Mouse (Mus musculus): ENCODE measurements around the gene Plekhs1.

GRCm38 (mm10) chr19:56459154-56460050, 2.0 kb upstream of the Plekhs1 start:
- TF ChIP-seq CTCF (IDR thresholded peaks at IDR 0.05; ENCODE audit: insufficient read depth, low read length) (no peak), POLR2A (IDR thresholded peaks at IDR 0.05; ENCODE audit: borderline replicate concordance, extremely low read depth, low read depth, low read length) (no peak)
